Mouse (Mus musculus) MEL (cell line): ENCODE data around the gene Hey2. TPM values are rescaled to one million over a fixed set of nuclear protein-coding genes. Genes with fewer than 3 reads are reported as not detected.

Experiments
- DNase-seq: peaks from one replicate; pipeline ENCODE4 v3.0.0; 2011; ENCODE audit warnings: low read depth, low spot score
- H3K27ac ChIP-seq: 2 replicates; pipeline ENCODE4 v1.5.1; 2012; ENCODE audit warnings: low read depth, mild to moderate bottlenecking, control low read depth, low read length, moderate library complexity; ENCODE audit not compliant: control insufficient read depth
- H3K27me3 ChIP-seq, 2 experiments: fragments of 150-350 bp in 1 of 2; sonication (generic) in 1 of 2; 2 replicates each; pipeline ENCODE4 v1.6.1; 2012; ENCODE audit warnings: low read length in 2 of 2, mild to moderate bottlenecking in 2 of 2, improper control_type of control experiment in 1 of 2, moderate library complexity in 1 of 2; ENCODE audit not compliant: insufficient read depth in 2 of 2, control insufficient read depth in 1 of 2
- H3K36me3 ChIP-seq, 2 experiments: 2 replicates each; pipeline ENCODE4 v1.6.1; 2012 to 2014; ENCODE audit warnings: low read length in 2 of 2, improper control_type of control experiment in 1 of 2, inconsistent platforms in 1 of 2, mild to moderate bottlenecking in 1 of 2; ENCODE audit not compliant: insufficient read depth in 2 of 2, control insufficient read depth in 1 of 2
- H3K4me1 ChIP-seq, 2 experiments: fragments of 150-350 bp in 1 of 2; sonication (generic) in 1 of 2; 2 replicates each; pipeline ENCODE4 v1.6.1; 2012; ENCODE audit warnings: low read length in 2 of 2, improper control_type of control experiment in 1 of 2, mild to moderate bottlenecking in 1 of 2; ENCODE audit not compliant: insufficient read depth in 2 of 2, control insufficient read depth in 1 of 2
- H3K4me3 ChIP-seq, 2 experiments: fragments of 150-350 bp in 1 of 2; sonication (generic) in 1 of 2; 2 replicates each; pipeline ENCODE4 v1.5.1; 2012; ENCODE audit warnings: low read depth in 2 of 2, low read length in 2 of 2, mild to moderate bottlenecking in 2 of 2, moderate library complexity in 2 of 2, control low read depth in 1 of 2, improper control_type of control experiment in 1 of 2; ENCODE audit not compliant: control insufficient read depth in 1 of 2, insufficient read depth in 1 of 2
- H3K79me2 ChIP-seq: 2 replicates; pipeline ENCODE4 v1.6.1; 2012; ENCODE audit warnings: mild to moderate bottlenecking, low read length, moderate library complexity; ENCODE audit not compliant: control insufficient read depth, poor library complexity, insufficient read depth
- H3K9ac ChIP-seq: 2 replicates; pipeline ENCODE4 v1.6.1; 2012; ENCODE audit warnings: low read depth, mild to moderate bottlenecking, control low read depth, low read length, moderate library complexity; ENCODE audit not compliant: control insufficient read depth, poor library complexity, severe bottlenecking
- H3K9me3 ChIP-seq: fragments of 150-350 bp; sonication (generic); replicated peaks from 2 replicates; pipeline ENCODE4 v1.6.1; 2012; ENCODE audit warnings: mild to moderate bottlenecking, low read length, improper control_type of control experiment, moderate library complexity; ENCODE audit not compliant: insufficient read depth
- BHLHE40 ChIP-seq: IDR thresholded peaks from 2 replicates; pipeline ENCODE4 v1.6.1; 2012; ENCODE audit warnings: low read depth, mild to moderate bottlenecking, inconsistent platforms, low read length, improper control_type of control experiment, borderline replicate concordance
- CTCF ChIP-seq, 3 experiments: IDR thresholded peaks in 2 of 3; conservative IDR thresholded peaks in 1 of 3; 2 replicates each; pipeline ENCODE4 v1.5.1; 2011 to 2012; ENCODE audit warnings: low read length in 3 of 3, low read depth in 2 of 3, mild to moderate bottlenecking in 2 of 3, improper control_type of control experiment in 1 of 3, inconsistent platforms in 1 of 3, mixed read lengths in 1 of 3, moderate library complexity in 1 of 3; ENCODE audit not compliant: control insufficient read depth in 1 of 3, insufficient read depth in 1 of 3, poor library complexity in 1 of 3, severe bottlenecking in 1 of 3
- E2F4 ChIP-seq: IDR thresholded peaks from 2 replicates; pipeline ENCODE4 v1.6.1; 2011; ENCODE audit warnings: low read depth, low read length, improper control_type of control experiment, borderline replicate concordance
- ELF1 ChIP-seq: IDR thresholded peaks from 2 replicates; pipeline ENCODE4 v1.6.1; 2014; ENCODE audit warnings: low read depth, mild to moderate bottlenecking, inconsistent platforms, low read length, improper control_type of control experiment, moderate library complexity
- HCFC1 ChIP-seq: IDR thresholded peaks from 2 replicates; pipeline ENCODE4 v1.6.1; 2012; ENCODE audit warnings: low read depth, mild to moderate bottlenecking, inconsistent platforms, low read length, improper control_type of control experiment, moderate library complexity
- JUND ChIP-seq: IDR thresholded peaks from 2 replicates; pipeline ENCODE4 v1.6.1; 2011; ENCODE audit warnings: low read depth, mild to moderate bottlenecking, improper control_type of control experiment, low read length
- MAX ChIP-seq: IDR thresholded peaks from 2 replicates; pipeline ENCODE4 v1.6.1; 2011; ENCODE audit warnings: low read length, improper control_type of control experiment
- MEF2A ChIP-seq: IDR thresholded peaks from 2 replicates; pipeline ENCODE4 v1.6.1; 2014; ENCODE audit warnings: low read depth, mild to moderate bottlenecking, inconsistent platforms, low read length, improper control_type of control experiment; ENCODE audit not compliant: poor library complexity, insufficient replicate concordance, severe bottlenecking; ENCODE audit errors: extremely low read depth
- MYB ChIP-seq: IDR thresholded peaks from 2 replicates; pipeline ENCODE4 v1.6.1; 2011; ENCODE audit warnings: mild to moderate bottlenecking, low read depth, low read length, improper control_type of control experiment
- MYC ChIP-seq: IDR thresholded peaks from 2 replicates; pipeline ENCODE4 v1.6.1; 2011; ENCODE audit warnings: low read depth, mild to moderate bottlenecking, low read length, improper control_type of control experiment, moderate library complexity
- NELFE ChIP-seq: IDR thresholded peaks from 2 replicates; pipeline ENCODE4 v1.6.1; 2011; ENCODE audit warnings: low read depth, low read length, improper control_type of control experiment
- NRF1 ChIP-seq: IDR thresholded peaks from 2 replicates; pipeline ENCODE4 v1.6.1; 2014; ENCODE audit warnings: low read depth, mild to moderate bottlenecking, inconsistent platforms, low read length, improper control_type of control experiment, moderate library complexity; ENCODE audit not compliant: poor library complexity, insufficient read depth, severe bottlenecking
- POLR2AphosphoS2 ChIP-seq: IDR thresholded peaks from 2 replicates; pipeline ENCODE4 v1.6.1; 2011; ENCODE audit warnings: low read length, improper control_type of control experiment
- SIN3A ChIP-seq: IDR thresholded peaks from 2 replicates; pipeline ENCODE4 v1.6.1; 2012; ENCODE audit warnings: low read length, improper control_type of control experiment, inconsistent platforms
- SMC3 ChIP-seq: IDR thresholded peaks from 2 replicates; pipeline ENCODE4 v1.6.1; 2011; ENCODE audit warnings: low read depth, low read length, improper control_type of control experiment
- TAL1 ChIP-seq: IDR thresholded peaks from 2 replicates; pipeline ENCODE4 v1.6.1; 2012; ENCODE audit warnings: mild to moderate bottlenecking, inconsistent platforms, low read length, moderate library complexity, mixed read lengths
- TBP ChIP-seq: IDR thresholded peaks from 2 replicates; pipeline ENCODE4 v1.8.0; 2011; ENCODE audit warnings: low read depth, low read length, improper control_type of control experiment
- TCF12 ChIP-seq: IDR thresholded peaks from 2 replicates; pipeline ENCODE4 v1.6.1; 2014; ENCODE audit warnings: low read depth, mild to moderate bottlenecking, inconsistent platforms, low read length, improper control_type of control experiment, moderate library complexity
- USF2 ChIP-seq, 2 experiments: IDR thresholded peaks; 2 replicates each; pipeline ENCODE4 v1.6.1; 2011 to 2012; ENCODE audit warnings: improper control_type of control experiment in 2 of 2, low read length in 2 of 2, borderline replicate concordance in 1 of 2, inconsistent platforms in 1 of 2, low read depth in 1 of 2, mild to moderate bottlenecking in 1 of 2; ENCODE audit not compliant: insufficient read depth in 1 of 2
- ZNF384 ChIP-seq: IDR thresholded peaks from 2 replicates; pipeline ENCODE4 v1.6.1; 2012; ENCODE audit warnings: low read depth, mild to moderate bottlenecking, inconsistent platforms, low read length, improper control_type of control experiment
- polyA plus RNA-seq, 2 experiments: library from polyadenylated mRNA; stranded (reverse) in 1 of 2; unstranded in 1 of 2; fragments of >175 nt in 1 of 2; fragments of >200 nt in 1 of 2; gene quantifications; 2 replicates each; pipeline versions ENCODE4 v1.2.1 to v1.2.4; 2012; ENCODE audit warnings: low replicate concordance in 2 of 2, low read depth in 1 of 2; ENCODE audit not compliant: insufficient read length in 2 of 2, insufficient read depth in 1 of 2, missing spikeins in 1 of 2
- total RNA-seq: library from RNA; depleted of rRNA; stranded (reverse); fragments of 300-350 nt; gene quantifications from 2 replicates; pipeline ENCODE4 v1.2.3, GENCODE M21; 2012

The Hey2 gene
- total and polyA plus RNA-seq, 3 experiments: 0.08 TPM; not detected in 2

DNA sequence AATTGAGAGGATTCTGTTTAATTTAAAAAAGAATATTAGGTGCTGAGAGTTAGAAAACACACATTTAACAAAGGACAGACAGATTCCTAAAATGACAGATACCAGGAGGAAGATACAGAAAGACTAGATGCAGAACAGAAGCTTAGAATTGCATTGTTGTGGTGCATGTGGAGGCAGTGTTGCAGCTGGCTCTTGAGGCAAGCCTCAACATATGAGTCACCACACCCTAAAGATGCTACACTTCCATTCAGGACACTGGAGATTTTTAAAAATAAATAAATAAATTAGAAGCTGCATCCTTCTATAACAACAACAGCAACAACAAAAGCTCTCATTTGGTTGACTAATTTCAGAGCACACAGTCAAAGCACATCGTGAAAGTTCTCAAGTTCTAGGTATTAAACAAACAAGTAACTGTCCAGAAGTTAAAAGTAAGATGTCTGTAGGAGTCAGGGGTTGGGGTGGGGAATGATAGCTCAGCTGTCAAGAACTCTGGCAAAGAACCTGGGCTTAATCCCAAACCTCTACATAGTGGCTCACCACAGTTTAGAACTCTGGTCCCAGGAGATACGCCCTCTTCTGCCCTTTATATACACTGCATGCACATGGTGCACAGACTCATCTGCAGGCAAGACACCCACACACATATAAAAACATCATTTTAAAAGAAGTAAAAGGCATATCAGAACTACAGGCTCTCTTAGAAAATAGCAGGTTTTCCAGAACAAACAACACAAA is 42.7 kb downstream of the Hey2 start:
- no peaks in the 10 kb centered on the region; a peak in 1 of 4 replicates for H3K36me3 ChIP-seq
- no peaks in the 10 kb centered on the region; a peak in 1 of 4 replicates for H3K4me1 ChIP-seq
- H3K27me3 ChIP-seq: no peaks in the 10 kb centered on the region
- TF ChIP-seq TBP: no peak
- no peak for TF ChIP-seq TCF12
- TF ChIP-seq NRF1: no peak
- TF ChIP-seq MYB: no peak
- TF ChIP-seq BHLHE40: no peak
- TF ChIP-seq HCFC1: no peak
- no peak for TF ChIP-seq NELFE
- TF ChIP-seq MEF2A: no peak
- no peak for TF ChIP-seq E2F4
- no peak for TF ChIP-seq TAL1
- TF ChIP-seq CTCF (IDR thresholded peaks at IDR 0.05 in 2 of 3, conservative IDR thresholded peaks at IDR 0.05 in 1 of 3; ENCODE audit: control insufficient read depth in 1 of 3, insufficient read depth in 1 of 3, low read depth in 2 of 3, low read length in 3 of 3, poor library complexity in 1 of 3, severe bottlenecking in 1 of 3): no peak
- no peak for TF ChIP-seq POLR2AphosphoS2
- no peak for TF ChIP-seq JUND
- no peak for TF ChIP-seq ELF1
- TF ChIP-seq ZNF384: no peak
- TF ChIP-seq MYC: no peak
- no peaks in the 10 kb centered on the region; the same call in 1 of the 2 replicates for H3K79me2 ChIP-seq
- no peak for DNase-seq
- H3K9me3 ChIP-seq: no peaks in the 10 kb centered on the region
- H3K27ac ChIP-seq: no peak overlapping the region
- H3K4me3 ChIP-seq: no peak overlapping the region
- H3K9ac ChIP-seq: no peak overlapping the region

DNA sequence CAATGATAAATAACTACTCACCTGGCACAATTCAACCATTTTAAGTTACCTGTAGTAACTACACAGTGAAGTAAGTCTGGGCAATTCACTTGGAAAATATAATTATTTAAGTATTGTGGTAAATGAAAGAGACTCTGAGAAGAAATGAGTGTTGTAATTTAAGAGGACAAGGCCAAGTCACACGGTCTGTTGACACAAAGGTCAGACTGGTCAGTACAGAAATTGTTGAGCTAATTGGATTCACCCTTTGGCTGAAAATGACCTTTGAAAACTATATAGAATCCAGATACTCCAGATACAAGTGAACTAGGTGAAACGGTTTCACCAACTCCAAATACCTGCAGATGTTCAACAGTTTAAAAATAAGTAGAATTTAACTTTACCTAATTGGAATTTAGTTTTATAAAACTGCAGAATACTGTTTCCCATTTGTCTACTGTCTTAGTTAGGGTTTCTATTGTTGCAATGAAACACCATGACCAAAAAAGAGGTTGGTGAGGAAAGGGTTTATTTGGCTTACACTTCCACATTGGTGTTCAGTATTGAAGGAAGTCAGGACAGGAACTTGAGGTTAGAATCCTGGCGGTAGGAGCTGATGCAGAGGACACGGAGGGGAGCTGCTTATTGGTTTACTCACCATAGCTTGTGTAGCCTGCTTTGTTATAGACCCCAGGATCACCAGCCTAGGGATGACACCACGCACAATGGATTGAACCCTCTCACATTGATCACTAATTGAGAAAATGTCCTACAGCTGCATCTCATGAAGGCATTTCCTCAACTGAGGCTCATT is 45.9 kb downstream of the Hey2 start:
- Histone ChIP-seq H3K79me2 (no peaks in the 10 kb centered on the region), H3K27ac (no peak overlapping the region), H3K4me1 (no peaks in the 10 kb centered on the region; a peak in 1 of 4 replicates), H3K9me3 (no peaks in the 10 kb centered on the region), H3K27me3 (no peaks in the 10 kb centered on the region), H3K9ac (no peak overlapping the region), H3K36me3 (no peaks in the 10 kb centered on the region; a peak in 1 of 4 replicates), H3K4me3 (no peak overlapping the region)
- TF ChIP-seq E2F4 (no peak), USF2 (IDR thresholded peaks at IDR 0.05; ENCODE audit: borderline replicate concordance in 1 of 2, insufficient read depth in 1 of 2, low read depth in 1 of 2, low read length in 2 of 2) (no peak), MAX (no peak), ELF1 (no peak), SMC3 (no peak), SIN3A (no peak), MYC (no peak)
- DNase-seq: no peak
